Mouse (Mus musculus) urinary bladder, postnatal 14 days (tissue): ENCODE results near the gene Zmiz2.
"Not testable (repeated sequence)": the region's sequence is repeated elsewhere in the genome, so short reads cannot be mapped to it uniquely, and the experiment has no call there.

Experiments
- DNase-seq: peaks from one replicate; pipeline ENCODE4 v3.0.0; 2021; ENCODE audit warnings: low spot score

The Zmiz2 gene

DNA sequence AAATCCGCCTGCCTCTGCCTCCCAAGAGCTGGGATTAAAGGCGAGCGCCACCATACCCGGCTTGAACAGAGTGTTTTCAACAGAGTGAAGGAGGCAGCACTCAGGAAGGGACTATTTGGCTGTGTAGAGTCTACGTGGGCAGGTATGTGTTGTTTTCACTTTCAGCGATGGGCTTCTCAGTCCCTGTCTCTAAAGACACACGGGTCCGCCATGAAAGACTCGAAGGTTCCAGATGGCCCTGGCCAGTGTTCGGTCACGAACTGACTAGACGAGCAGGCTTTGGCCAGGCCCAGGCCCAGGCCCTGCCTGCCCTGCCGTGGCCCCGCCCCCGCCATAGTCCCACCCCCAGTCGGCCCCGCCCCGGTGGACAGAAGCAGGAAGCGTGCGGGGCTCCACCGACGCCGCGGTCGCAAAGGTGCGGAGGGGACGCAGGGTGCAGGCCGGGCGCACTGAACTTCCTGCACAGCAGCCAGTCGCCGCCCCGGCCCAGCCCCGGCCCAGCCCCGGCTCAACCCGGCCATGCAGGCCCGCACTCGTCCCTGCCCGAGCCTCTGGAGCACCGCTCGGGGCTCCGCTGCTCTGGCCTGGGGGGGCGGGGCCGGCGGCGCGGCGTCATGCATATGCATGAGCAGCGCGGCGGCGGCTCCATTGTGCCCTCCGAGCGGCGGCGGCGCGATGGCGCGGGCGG is at the start of gene Zmiz2:
Gene Zmiz2, plus strand, starts transcription at position 349 of the 688 bp plus-strand sequence.
- DNase-seq = peak; percentile 97

DNA sequence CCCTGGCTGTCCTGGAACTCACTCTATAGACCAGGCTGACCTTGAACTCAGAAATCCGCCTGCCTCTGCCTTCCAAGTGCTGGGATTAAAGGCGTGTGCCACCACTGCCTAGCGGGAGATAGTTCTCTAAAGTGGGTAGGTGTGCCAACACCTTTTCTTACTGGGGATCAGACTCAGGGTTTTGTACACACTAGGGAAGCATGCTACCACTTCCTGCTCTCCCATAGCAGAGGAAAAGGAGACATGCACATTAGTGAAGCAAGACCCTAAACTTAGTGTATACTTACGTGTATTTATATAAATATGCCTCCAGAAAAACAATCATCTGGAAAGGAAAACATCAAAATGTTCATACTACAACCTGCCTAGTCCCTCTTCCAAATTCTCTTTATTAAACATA is 42.9 kb upstream of the Zmiz2 start:
- no peak for DNase-seq

DNA sequence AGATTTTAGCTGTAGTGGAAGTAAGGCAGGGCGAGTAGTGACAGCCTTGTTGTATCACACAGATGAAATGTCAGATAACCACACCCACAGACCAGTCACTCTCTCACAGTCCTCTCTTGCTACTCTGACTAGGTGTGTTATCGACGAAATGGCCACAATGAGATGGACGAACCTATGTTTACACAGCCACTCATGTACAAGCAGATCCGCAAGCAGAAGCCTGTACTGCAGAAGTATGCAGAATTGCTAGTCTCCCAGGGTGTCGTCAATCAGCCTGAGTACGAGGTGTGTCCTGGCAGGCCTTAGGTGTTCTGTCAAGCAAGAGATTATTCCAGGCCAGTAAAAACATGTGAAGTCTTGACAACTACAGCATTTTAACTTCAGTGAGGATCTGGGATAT is 41.9 kb upstream of the Zmiz2 start:
- DNase-seq = peak; percentile 60

DNA sequence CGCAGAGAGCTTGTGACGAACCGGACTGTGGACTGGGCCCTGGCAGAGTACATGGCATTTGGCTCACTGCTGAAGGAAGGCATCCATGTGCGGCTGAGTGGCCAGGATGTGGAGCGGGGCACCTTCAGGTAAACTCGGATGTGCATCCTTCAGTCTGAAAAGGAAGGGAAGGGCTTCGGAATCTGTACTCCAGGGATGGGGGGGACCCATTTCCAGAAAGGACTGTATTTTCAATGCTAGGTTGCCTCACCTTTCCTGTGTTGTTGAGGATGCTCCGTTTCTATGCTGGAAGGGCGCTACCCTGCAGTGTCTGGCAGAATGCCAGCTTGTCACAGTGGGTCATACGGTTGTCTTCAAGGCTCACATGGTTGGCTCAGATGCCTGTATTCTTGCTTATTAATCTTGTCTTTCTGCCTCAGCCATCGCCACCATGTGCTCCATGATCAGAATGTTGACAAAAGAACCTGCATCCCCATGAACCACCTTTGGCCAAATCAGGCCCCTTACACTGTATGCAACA is 40.1 kb upstream of the Zmiz2 start:
- no peak for DNase-seq

DNA sequence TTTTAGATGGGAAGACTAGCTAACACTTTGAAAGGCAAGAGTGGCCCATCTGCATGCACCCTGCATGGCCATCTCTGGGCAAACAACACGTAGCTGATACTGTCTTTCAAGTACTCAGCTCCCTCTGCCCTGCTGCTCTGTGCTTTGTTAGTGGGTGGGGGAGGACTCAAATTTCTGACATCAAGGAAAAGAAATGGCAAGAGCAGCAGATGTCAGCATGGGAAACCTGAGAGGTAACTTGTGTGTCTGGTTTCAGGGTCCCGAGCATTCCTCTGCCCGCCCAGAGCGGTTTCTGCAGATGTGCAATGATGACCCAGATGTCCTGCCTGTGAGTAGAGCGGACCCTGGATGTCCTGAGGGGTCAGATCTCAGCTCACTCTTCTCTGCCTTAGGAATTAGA is 39.3 kb upstream of the Zmiz2 start:
- DNase-seq = no peak

DNA sequence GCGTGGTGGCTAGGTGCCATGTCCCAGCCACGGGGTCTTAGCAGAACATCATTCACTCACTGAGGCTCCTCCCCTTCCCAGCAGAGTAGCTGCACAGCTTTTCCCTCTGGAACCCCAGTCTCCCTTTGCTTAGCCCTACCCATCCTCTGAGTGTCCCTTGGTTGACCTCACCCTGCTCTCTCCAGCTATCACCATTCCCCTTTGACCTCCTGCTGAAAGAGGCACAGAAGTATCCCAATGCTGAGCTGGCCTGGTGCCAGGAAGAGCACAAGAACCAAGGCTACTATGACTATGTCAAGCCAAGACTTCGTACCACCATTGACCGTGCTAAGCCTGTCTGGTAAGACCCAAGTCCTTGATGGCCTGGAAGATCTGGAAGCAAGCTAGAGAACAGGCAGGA is 33.8 kb upstream of the Zmiz2 start:
- no peak for DNase-seq

DNA sequence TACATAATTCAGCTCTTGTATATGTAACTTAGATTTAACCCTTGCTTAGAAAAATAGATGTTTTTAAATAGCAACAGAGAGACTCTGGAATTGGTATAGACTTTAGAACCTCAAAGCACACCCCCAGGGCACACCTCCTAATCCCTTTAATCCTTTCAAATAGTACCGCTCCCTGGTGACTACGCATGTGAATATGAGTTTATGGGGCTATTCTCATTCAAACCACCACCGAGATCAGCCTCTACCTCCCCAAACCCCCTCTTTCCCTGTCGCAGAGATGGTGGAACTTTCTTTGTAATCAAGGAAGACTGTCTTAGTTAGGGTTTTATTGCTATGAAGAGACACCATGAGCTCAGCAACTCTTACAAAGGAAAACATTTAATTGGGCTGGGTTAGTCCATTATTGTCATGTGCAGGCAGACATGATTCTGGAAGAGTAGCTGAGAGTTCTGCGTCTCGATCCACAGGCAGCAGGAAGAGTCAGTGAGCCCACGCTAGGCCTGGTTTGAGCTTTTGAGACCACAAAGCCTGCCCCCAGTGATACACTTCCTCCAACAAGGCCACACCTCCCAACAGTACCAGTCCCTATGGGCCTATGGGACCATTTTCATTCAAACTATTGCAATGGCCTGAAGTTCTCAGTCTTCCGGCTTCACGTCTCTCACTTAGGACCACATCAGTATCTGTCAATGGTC is 24.1 kb upstream of the Zmiz2 start:
- no peak for DNase-seq

DNA sequence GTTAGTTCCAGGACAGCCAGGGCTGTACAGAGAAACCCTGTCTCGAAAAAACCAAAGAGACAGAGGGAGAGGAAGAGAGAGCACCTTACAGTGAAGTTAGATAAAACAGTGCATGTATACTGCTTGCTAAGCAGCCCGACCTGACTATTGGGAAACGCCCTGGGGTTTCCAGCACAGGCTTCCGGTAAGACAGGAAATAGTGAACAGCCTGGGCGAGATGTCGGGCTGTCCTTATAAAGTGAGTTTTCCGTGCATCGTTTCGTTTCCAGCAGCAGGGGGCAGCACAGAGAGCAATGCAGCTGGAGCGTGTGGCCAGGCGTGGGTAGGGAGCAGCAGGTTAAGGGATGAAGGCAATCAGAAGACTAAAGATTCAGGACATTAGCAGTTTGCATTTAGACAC is 23.0 kb upstream of the Zmiz2 start:
- DNase-seq = peak; percentile 77

DNA sequence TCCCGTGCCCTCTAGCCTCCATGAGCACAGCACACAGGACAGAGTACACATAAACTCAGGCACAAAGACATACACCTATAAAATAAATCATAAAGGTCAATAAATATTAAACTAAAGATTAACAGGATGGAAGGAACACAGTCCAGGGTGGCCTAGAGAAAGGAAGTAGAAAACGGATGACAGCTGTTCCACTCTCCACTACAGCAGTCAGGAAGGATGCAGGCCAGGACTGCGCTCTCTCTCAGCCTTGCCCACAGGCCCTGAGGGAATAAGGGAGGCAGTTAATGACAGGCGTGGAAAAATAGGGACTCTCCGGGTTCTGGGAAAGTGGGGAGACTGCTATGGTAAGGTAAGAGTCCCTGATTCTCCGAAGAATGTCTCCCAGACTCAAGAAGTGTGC is 22.4 kb upstream of the Zmiz2 start:
- DNase-seq = no peak

DNA sequence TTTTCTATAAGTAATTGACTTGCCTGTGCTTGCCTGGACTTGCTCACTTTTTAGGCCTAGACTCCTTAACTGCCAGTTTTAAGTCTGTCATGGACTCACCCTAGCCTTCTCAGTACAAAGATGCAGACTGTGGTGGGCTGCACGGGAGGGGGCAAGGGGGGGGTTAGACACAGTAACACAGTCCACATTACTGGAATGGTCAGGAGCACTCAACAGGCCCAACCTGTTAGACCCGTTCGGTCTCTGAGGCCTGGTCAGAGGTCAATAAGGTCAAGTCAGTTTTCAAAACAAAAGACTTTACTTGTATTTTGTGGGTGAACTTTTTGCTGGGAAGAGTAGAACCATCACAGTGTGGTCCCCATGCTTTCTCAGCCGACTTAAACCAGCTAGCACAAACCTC is 21.7 kb upstream of the Zmiz2 start:
- no peak for DNase-seq

DNA sequence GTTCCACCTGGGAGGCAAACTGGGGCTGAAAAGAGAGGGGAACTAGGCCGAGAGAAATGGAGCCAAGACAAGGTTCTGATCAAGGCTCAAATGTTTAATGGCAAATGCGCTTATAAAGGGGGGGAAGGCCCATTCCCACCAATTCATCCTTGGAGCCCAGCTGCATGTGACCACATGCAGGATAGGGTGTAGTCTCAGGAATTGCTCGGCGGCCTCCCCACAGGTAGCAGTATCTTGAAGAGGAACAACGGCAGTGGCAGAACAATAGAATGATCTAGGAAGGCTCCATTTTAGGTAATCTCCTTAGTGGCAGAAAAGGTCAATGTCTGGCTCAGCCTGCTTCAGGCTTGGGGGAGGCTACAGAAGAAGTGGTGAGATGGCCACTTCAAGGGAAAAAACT is 20.9 kb upstream of the Zmiz2 start:
- DNase-seq = not testable (repeated sequence)

DNA sequence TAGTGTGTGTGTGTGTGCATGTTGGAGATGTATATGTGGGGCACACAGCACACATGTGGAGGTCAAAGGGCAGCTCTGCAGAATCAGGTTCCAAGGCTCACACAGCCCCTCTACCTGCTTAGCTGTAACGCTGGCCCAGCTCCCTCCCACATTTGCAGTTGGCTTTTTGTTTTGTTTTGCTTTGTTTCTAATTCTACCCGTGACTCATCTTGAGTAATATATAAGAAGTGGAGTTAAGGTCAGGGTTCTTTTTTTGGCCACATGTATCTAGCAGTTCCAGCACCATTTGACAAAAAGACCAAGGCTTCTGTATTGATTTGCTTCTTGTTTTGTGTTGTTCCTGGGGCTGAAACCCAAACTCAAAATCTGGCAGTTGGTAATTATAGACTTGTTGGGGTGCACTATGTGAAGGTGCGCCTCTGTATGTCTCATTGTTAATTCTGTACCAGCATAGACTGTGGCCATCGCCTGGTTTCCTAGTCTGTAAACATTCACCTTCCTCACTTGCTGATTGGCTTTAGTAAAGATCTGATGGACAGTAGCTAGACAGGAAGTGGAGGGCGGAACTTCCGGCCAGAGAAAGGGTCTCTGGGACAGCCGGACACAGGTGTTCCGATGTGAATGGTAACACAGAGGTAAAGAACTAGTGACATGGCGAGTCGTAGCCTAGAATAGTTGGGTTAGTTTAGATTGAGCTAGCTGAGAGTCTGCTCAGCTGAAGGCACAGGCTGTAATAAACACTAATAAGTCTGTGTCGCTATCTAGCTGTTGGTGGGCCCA is 17.3 kb upstream of the Zmiz2 start:
- no peak for DNase-seq

DNA sequence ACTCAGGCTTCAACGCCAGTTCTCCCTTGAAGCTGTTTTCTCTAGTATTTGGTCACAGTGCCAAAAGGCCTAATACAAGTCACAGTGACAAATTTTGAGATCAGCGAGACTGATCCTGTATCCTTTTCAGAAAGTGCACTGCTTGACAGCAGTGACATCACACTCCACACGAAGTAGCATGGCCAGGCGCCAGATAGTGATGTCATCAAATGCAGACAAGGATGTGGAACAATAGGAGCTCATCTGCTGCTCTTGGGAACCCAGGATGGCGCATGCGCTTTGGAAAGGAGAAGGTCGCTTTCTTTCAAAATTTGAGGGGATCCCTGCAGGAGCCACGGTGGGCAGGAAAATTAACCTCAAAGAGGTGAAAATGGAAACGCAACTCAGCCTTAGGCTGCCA is 16.1 kb upstream of the Zmiz2 start:
- DNase-seq = no peak

DNA sequence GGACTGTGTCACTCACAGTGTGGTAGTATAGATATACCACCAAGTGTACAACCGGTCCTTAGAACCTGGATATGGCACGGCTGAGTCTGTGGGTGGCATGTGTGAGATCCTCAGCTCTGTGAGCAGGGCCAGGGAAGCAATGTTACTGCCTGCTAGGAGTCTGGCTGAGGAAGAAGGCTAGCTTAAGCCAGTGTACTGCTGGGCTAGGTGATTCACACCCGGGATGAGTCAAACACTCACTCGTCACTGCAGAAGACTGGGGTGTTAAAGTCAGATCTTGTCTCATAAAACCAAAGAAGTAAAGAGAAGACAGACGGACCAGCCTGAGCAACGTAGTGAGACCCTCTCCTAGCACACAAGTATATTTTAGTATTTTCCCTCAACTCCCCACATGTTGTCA is 8.0 kb upstream of the Zmiz2 start:
- DNase-seq = no peak

DNA sequence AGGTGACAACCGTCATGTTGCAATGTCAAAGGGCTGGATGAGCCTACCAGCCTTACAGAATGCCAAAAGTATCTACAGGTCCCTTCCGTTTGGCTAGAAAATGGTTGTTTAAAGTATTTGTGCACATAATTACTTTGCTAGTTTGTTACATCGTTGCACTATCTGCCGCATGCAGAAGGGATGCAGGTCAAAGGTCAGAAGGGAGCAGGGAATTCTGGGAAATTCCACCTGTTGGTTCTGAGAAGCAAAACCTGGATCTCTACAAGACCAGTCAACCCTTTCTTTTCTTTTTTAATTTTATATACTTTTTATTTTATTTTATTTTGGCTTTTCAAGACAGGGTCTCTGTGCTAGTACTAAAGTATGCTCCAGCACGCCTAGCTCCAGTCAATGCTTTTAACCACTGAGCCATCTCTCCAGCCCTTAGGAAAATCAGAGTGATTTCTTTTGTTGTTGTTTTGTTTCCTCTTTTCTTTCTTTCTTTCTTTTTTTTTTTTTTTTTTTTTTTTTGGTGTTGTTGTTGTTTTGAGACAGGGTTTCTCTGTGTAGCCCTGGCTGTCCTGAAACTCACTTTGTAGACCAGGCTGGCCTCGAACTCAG is 648 bp upstream of the Zmiz2 start:
- no peak for DNase-seq

DNA sequence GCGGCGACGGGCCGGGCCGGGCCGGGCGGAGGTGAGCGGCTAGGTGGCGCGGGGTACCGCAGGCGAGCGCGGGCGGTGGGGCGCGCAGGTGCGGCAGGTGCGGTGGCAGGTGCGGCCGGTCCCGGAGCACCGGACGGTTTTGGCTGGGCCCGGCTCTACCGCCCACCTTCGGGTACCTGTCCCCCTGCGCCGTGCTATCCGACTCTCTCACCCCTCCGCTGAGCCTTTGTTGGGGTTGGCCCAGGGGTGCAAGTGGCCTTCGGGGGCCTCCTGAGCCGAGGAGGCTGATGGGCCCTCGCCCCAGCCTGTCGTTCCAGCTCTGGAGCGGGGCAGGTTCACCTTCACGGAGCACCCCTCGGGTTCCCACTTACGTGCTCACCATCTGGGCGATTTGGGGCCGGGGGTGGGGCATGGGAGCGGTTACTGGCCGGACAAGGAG is 628 bp downstream of the Zmiz2 start:
- DNase-seq = no peak

DNA sequence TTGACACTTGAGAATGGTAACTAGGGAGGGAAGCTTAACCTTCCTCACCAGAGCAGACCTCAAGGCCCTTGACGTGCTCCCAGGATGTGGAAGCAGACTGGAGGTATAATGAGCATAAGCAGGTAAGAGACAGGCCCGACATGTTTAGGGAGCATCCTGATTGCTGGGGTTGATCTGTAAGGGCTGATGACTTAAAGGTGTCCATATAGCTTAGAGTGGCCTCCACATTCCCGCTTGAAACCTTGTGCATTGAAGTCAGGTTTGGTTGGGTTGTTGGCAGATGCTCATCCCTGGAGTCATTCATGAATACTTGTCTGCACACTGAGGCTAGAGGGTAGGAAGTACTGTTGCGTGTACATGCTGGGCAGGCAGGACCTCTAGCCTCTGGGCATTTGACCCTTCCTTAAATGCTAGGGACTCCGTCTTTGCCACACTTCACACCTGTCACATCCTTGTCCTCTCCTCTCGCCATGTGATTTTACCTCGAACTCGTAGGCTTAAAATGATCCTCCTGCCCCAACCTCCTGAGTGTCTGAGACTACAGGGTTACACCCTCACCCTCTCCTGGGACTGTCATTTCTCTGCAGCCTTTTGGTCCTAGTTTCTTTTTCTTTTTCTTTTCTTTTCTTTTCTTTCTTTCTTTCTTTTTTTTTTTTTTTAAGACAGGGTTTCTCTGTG is 1.6 kb downstream of the Zmiz2 start:
- no peak for DNase-seq

DNA sequence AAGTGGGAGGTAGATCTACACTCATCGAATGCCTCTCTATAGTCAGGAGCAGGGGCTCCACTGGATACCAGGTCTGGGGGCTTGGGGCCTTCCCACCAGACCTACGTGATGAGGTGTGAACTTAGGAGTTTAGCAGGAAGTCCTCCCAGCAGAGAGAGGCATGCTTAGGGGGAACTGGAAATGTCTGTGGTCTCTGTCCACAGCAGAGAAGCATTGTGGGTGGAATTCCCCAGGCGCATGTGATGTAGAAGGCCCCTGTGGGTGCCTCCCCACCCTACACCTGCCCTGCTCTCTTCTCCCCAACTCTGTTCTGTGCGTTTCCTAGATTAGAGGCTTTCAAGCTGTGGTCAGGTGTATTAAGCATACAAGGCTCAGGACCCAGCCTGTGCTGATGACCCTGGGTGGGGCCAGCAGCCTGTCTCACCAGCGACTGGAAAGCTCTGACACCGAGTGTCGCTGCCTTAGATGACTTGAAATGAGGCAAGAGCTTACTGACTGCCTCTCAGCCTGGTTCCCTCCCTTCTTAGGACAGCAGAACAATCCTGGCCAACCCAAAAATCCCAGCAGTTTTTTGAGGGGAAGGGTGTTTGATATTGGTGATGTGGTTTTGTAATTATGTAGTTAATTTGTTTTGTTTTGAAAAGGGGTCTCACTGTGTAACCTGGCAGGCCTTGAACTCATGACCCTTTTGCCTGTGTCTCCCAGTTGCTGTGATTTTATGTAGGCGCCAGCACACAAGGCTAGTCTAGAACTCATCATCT is 2.8 kb downstream of the Zmiz2 start:
- no peak for DNase-seq

DNA sequence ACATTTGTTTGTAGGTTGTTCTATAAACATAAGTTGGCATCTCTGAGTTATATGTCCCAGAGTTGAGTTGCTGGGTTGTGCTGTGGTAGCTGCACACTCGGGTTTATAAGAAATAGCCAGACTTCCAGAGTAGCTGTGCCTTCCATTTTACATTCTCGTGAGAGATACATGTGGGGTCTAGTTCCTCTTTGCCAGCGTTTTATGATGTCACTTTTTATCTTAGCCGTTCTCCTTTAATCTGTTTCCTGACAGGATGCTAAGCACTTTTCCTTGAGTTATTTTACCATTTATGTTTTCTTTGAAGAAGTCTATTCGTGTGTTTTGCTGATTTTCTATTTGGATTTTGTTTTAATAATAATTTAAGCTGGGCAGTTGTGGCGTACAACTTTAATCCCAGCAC is 4.0 kb downstream of the Zmiz2 start:
- no peak for DNase-seq

DNA sequence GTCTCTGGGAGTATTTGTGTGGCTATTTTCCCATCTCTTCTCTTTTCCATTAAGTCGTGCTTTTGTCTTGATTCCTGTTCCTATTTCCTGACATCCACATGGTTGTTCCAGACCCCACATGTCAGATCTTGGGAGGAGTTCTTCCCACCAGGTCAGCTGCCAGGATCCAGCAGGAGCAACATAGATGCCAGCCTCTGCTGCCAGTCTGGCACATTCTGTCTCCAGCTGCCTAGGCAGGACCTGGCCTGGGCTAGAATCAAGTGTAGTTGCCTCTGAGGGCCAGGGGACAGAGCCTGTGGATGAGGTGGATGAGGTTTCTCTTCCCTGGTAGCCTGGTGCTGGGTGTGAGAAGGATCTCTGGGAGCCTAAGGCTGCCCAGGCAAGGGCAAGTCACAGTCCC is 5.0 kb downstream of the Zmiz2 start:
- no peak for DNase-seq

DNA sequence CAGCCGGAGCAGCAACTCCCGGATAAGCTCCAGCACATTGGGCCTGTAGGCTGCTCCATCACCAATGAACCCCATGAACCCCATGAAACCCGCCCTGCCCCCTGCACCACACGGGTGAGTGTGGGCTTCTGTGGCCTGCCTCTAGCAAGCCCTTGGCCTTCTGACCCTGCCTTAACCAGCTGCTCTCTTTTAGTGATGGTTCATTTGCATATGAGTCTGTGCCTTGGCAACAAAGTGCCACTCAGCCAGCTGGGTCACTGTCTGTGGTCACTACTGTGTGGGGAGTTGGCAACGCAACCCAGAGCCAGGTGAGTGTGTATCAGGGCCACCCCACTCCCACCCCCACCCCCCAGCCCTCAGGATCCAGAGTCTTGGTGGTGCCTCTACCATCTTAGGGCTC is 6.7 kb downstream of the Zmiz2 start:
- no peak for DNase-seq
